Mouse (Mus musculus) frontal cortex, postnatal 10 days (tissue): ENCODE results near the gene Eipr1.
A peak's percentile ranks its signal among the peaks of the same experiment; 100 is the strongest.

Source experiments
- DNase-seq, 2 experiments: peaks; one replicate each; pipeline ENCODE4 v3.0.0; 2022; ENCODE audit warnings: low spot score in 2 of 2, mixed read lengths in 1 of 2

The Eipr1 gene

GRCm38 (mm10) chr12:28775120-28775519, 23.5 kb downstream of the Eipr1 start:
- no peak for DNase-seq

GRCm38 (mm10) chr12:28775627-28776026, 24.0 kb downstream of the Eipr1 start:
- DNase-seq = no peak

- no peak for DNase-seq
These were observed 28.6 kb downstream of the Eipr1 start for GRCm38 (mm10) chr12:28780180-28780579.

GRCm38 (mm10) chr12:28782637-28783036, 31.0 kb downstream of the Eipr1 start:
- DNase-seq = no peak

GRCm38 (mm10) chr12:28784355-28784754, 32.8 kb downstream of the Eipr1 start:
- DNase-seq = peak in 1 of 2 experiments; percentile 42

GRCm38 (mm10) chr12:28784864-28785263, 33.3 kb downstream of the Eipr1 start:
- DNase-seq = no peak

GRCm38 (mm10) chr12:28785299-28785698, 33.7 kb downstream of the Eipr1 start:
- no peak for DNase-seq

GRCm38 (mm10) chr12:28786310-28786709, 34.7 kb downstream of the Eipr1 start:
- no peak for DNase-seq

- no peak for DNase-seq
These were observed 41.0 kb downstream of the Eipr1 start for GRCm38 (mm10) chr12:28792613-28793012.

- peak in 1 of 2 experiments; percentile 47 for DNase-seq
These were observed 42.1 kb downstream of the Eipr1 start for GRCm38 (mm10) chr12:28793715-28794114.

GRCm38 (mm10) chr12:28795041-28795440, 43.4 kb downstream of the Eipr1 start:
- no peak for DNase-seq

GRCm38 (mm10) chr12:28796881-28797420, 45.3 kb downstream of the Eipr1 start:
- DNase-seq = no peak

- DNase-seq = no peak
These were observed 48.3 kb downstream of the Eipr1 start for GRCm38 (mm10) chr12:28799798-28800411.

GRCm38 (mm10) chr12:28800423-28800822, 48.8 kb downstream of the Eipr1 start:
- no peak for DNase-seq

GRCm38 (mm10) chr12:28800891-28801290, 49.3 kb downstream of the Eipr1 start:
- DNase-seq = no peak

- DNase-seq = no peak
These were observed 50.1 kb downstream of the Eipr1 start for GRCm38 (mm10) chr12:28801731-28802130.

- no peak for DNase-seq
These were observed 51.4 kb downstream of the Eipr1 start for GRCm38 (mm10) chr12:28803043-28803442.

- no peak for DNase-seq
These were observed 53.2 kb downstream of the Eipr1 start for GRCm38 (mm10) chr12:28804558-28805481.

- no peak for DNase-seq
These were observed 57.3 kb downstream of the Eipr1 start for GRCm38 (mm10) chr12:28808786-28809375.

- no peak for DNase-seq
These were observed 58.2 kb downstream of the Eipr1 start for GRCm38 (mm10) chr12:28809756-28810337.

GRCm38 (mm10) chr12:28816681-28817426, 65.3 kb downstream of the Eipr1 start:
- no peak for DNase-seq
